Mouse (Mus musculus) CH12.LX (cell line): Measurements from ENCODE around the gene Bex6. TPM values are rescaled to one million over a fixed set of nuclear protein-coding genes. Genes with fewer than 3 reads are reported as not detected.
A peak's percentile ranks its signal among the peaks of the same experiment; 100 is the strongest.

Experiments
- DNase-seq: peaks from one replicate; pipeline ENCODE4 v3.0.0-alpha.2; 2013; ENCODE audit errors: extremely low read depth
- H3K27ac ChIP-seq: 2 replicates; pipeline ENCODE4 v1.5.1; 2012; ENCODE audit warnings: low read depth, mild to moderate bottlenecking, control low read depth, moderate library complexity; ENCODE audit not compliant: insufficient read depth
- H3K27me3 ChIP-seq: replicated peaks from 2 replicates; pipeline ENCODE3; 2012; ENCODE audit warnings: inconsistent platforms
- H3K36me3 ChIP-seq, 2 experiments: replicated peaks in 1 of 2; 2 replicates each; pipeline versions ENCODE3 to v1.6.1; 2012; ENCODE audit warnings: inconsistent platforms in 1 of 2, low read length in 1 of 2, mild to moderate bottlenecking in 1 of 2, mixed read lengths in 1 of 2, moderate library complexity in 1 of 2; ENCODE audit not compliant: control insufficient read depth in 1 of 2, insufficient read depth in 1 of 2
- H3K4me1 ChIP-seq, 2 experiments: 2 replicates each; pipeline ENCODE4 v1.6.1; 2012; ENCODE audit warnings: inconsistent platforms in 1 of 2, moderate library complexity in 1 of 2; ENCODE audit not compliant: insufficient read depth in 2 of 2, control insufficient read depth in 1 of 2
- H3K4me2 ChIP-seq: 2 replicates; pipeline ENCODE4 v1.6.1; 2012; ENCODE audit warnings: low read depth, mild to moderate bottlenecking, control low read depth; ENCODE audit not compliant: poor library complexity, insufficient read depth, severe bottlenecking
- H3K4me3 ChIP-seq, 3 experiments: fragments of 150-350 bp in 1 of 3; sonication (generic) in 1 of 3; replicated peaks in 1 of 3; 2 replicates each; pipeline versions ENCODE3 to v1.5.1; 2011 to 2012; ENCODE audit warnings: low read depth in 2 of 3, low read length in 2 of 3, mild to moderate bottlenecking in 2 of 3, moderate library complexity in 2 of 3, control low read depth in 1 of 3, improper control_type of control experiment in 1 of 3, inconsistent platforms in 1 of 3, mixed read lengths in 1 of 3; ENCODE audit not compliant: poor library complexity in 1 of 3
- H3K79me2 ChIP-seq: replicated peaks from 2 replicates; pipeline ENCODE4 v1.6.1; 2012; ENCODE audit warnings: mild to moderate bottlenecking, moderate library complexity; ENCODE audit not compliant: control insufficient read depth, poor library complexity, insufficient read depth, severe bottlenecking; ENCODE audit errors: extremely low read depth
- H3K9ac ChIP-seq: 2 replicates; pipeline ENCODE4 v1.6.1; 2012; ENCODE audit warnings: low read depth, mild to moderate bottlenecking, control low read depth, moderate library complexity; ENCODE audit not compliant: insufficient read depth
- H3K9me3 ChIP-seq: replicated peaks from 2 replicates; pipeline ENCODE3; 2012; ENCODE audit warnings: low read length, inconsistent platforms, mixed read lengths
- BHLHE40 ChIP-seq: IDR thresholded peaks from 2 replicates; pipeline ENCODE4 v1.6.1; 2011; ENCODE audit warnings: mild to moderate bottlenecking, low read depth, low read length, improper control_type of control experiment
- CHD1 ChIP-seq: IDR thresholded peaks from 2 replicates; pipeline ENCODE4 v1.6.1; 2012; ENCODE audit warnings: low read depth, low read length, improper control_type of control experiment, inconsistent platforms
- CHD2 ChIP-seq: IDR thresholded peaks from 2 replicates; pipeline ENCODE4 v1.6.1; 2011; ENCODE audit warnings: low read length, improper control_type of control experiment
- CTCF ChIP-seq, 2 experiments: IDR thresholded peaks in 1 of 2; conservative IDR thresholded peaks in 1 of 2; 2 replicates each; pipeline ENCODE4 v1.5.1; 2011 to 2012; ENCODE audit warnings: low read depth in 2 of 2, low read length in 2 of 2, improper control_type of control experiment in 1 of 2, inconsistent platforms in 1 of 2, mild to moderate bottlenecking in 1 of 2, moderate library complexity in 1 of 2
- E2F4 ChIP-seq: IDR thresholded peaks from 2 replicates; pipeline ENCODE4 v1.6.1; 2011; ENCODE audit warnings: low read depth, low read length, improper control_type of control experiment; ENCODE audit not compliant: insufficient replicate concordance
- ELF1 ChIP-seq: IDR thresholded peaks from 2 replicates; pipeline ENCODE4 v1.6.1; 2014; ENCODE audit warnings: low read depth, mild to moderate bottlenecking, inconsistent platforms, low read length, improper control_type of control experiment
- EP300 ChIP-seq: IDR thresholded peaks from 2 replicates; pipeline ENCODE4 v1.6.1; 2011; ENCODE audit warnings: low read length, improper control_type of control experiment
- ETS1 ChIP-seq: conservative IDR thresholded peaks from 2 replicates; pipeline ENCODE4 v1.6.1; 2012; ENCODE audit warnings: low read depth, mild to moderate bottlenecking, inconsistent platforms, low read length, improper control_type of control experiment, moderate library complexity
- GABPA ChIP-seq: IDR thresholded peaks from 2 replicates; pipeline ENCODE4 v1.6.1; 2012; ENCODE audit warnings: low read depth, low read length, improper control_type of control experiment, inconsistent platforms; ENCODE audit not compliant: insufficient replicate concordance
- HCFC1 ChIP-seq: IDR thresholded peaks from 2 replicates; pipeline ENCODE4 v1.6.1; 2012; ENCODE audit warnings: low read depth, mild to moderate bottlenecking, inconsistent platforms, low read length, improper control_type of control experiment
- IRF4 ChIP-seq: IDR thresholded peaks from 2 replicates; pipeline ENCODE4 v1.6.1; 2014; ENCODE audit warnings: low read depth, mild to moderate bottlenecking, inconsistent platforms, low read length, improper control_type of control experiment
- JUN ChIP-seq: IDR thresholded peaks from 2 replicates; pipeline ENCODE4 v1.6.1; 2011; ENCODE audit warnings: low read depth, mild to moderate bottlenecking, low read length, improper control_type of control experiment, moderate library complexity; ENCODE audit not compliant: insufficient read depth
- JUND ChIP-seq: conservative IDR thresholded peaks from 2 replicates; pipeline ENCODE4 v1.6.1; 2011; ENCODE audit warnings: low read depth, low read length, improper control_type of control experiment
- KAT2A ChIP-seq: IDR thresholded peaks from 2 replicates; pipeline ENCODE4 v1.6.1; 2012; ENCODE audit warnings: low read length, improper control_type of control experiment, inconsistent platforms; ENCODE audit not compliant: insufficient replicate concordance
- MAFK ChIP-seq: IDR thresholded peaks from 2 replicates; pipeline ENCODE4 v1.6.1; 2011; ENCODE audit warnings: low read length, improper control_type of control experiment; ENCODE audit not compliant: insufficient replicate concordance
- MAX ChIP-seq: IDR thresholded peaks from 2 replicates; pipeline ENCODE4 v1.6.1; 2011; ENCODE audit warnings: low read length, improper control_type of control experiment
- MAZ ChIP-seq: IDR thresholded peaks from 2 replicates; pipeline ENCODE4 v1.6.1; 2012; ENCODE audit warnings: low read depth, mild to moderate bottlenecking, inconsistent platforms, low read length, improper control_type of control experiment, moderate library complexity
- MEF2A ChIP-seq: IDR thresholded peaks from 2 replicates; pipeline ENCODE4 v1.6.1; 2014; ENCODE audit warnings: low read depth, mild to moderate bottlenecking, inconsistent platforms, low read length, improper control_type of control experiment, borderline replicate concordance
- MXI1 ChIP-seq: IDR thresholded peaks from 2 replicates; pipeline ENCODE4 v1.6.1; 2011; ENCODE audit warnings: mild to moderate bottlenecking, low read depth, low read length, improper control_type of control experiment
- MYC ChIP-seq: IDR thresholded peaks from 2 replicates; pipeline ENCODE4 v1.6.1; 2011; ENCODE audit warnings: low read depth, mild to moderate bottlenecking, improper control_type of control experiment, low read length
- NELFE ChIP-seq: IDR thresholded peaks from 2 replicates; pipeline ENCODE4 v1.6.1; 2011; ENCODE audit warnings: low read depth, low read length, improper control_type of control experiment
- NRF1 ChIP-seq: IDR thresholded peaks from 2 replicates; pipeline ENCODE4 v1.6.1; 2014; ENCODE audit warnings: low read depth, mild to moderate bottlenecking, inconsistent platforms, low read length, improper control_type of control experiment, moderate library complexity
- POLR2A ChIP-seq: IDR thresholded peaks from 2 replicates; pipeline ENCODE4 v1.6.1; 2011; ENCODE audit warnings: low read depth, mild to moderate bottlenecking, improper control_type of control experiment, low read length
- POLR2AphosphoS2 ChIP-seq: IDR thresholded peaks from 2 replicates; pipeline ENCODE4 v1.6.1; 2011; ENCODE audit warnings: low read depth, low read length, improper control_type of control experiment
- RAD21 ChIP-seq: IDR thresholded peaks from 2 replicates; pipeline ENCODE4 v1.6.1; 2011; ENCODE audit warnings: low read depth, mild to moderate bottlenecking, low read length, improper control_type of control experiment, moderate library complexity
- RCOR1 ChIP-seq: conservative IDR thresholded peaks from 2 replicates; pipeline ENCODE4 v1.6.1; 2012; ENCODE audit warnings: low read depth, mild to moderate bottlenecking, inconsistent platforms, low read length, improper control_type of control experiment
- SIN3A ChIP-seq: IDR thresholded peaks from 2 replicates; pipeline ENCODE4 v1.6.1; 2012; ENCODE audit warnings: low read length, improper control_type of control experiment, inconsistent platforms
- SMC3 ChIP-seq: IDR thresholded peaks from 2 replicates; pipeline ENCODE4 v1.6.1; 2011; ENCODE audit warnings: low read depth, low read length, improper control_type of control experiment
- TBP ChIP-seq: conservative IDR thresholded peaks from 2 replicates; pipeline ENCODE4 v1.6.1; 2011; ENCODE audit warnings: low read depth, low read length, improper control_type of control experiment
- TCF12 ChIP-seq: IDR thresholded peaks from 2 replicates; pipeline ENCODE4 v1.6.1; 2014; ENCODE audit warnings: low read depth, mild to moderate bottlenecking, inconsistent platforms, low read length, improper control_type of control experiment
- UBTF ChIP-seq: IDR thresholded peaks from 2 replicates; pipeline ENCODE4 v1.6.1; 2012; ENCODE audit warnings: low read depth, mild to moderate bottlenecking, inconsistent platforms, low read length, improper control_type of control experiment, moderate library complexity
- USF1 ChIP-seq: IDR thresholded peaks from 2 replicates; pipeline ENCODE4 v1.6.1; 2014; ENCODE audit warnings: low read depth, mild to moderate bottlenecking, inconsistent platforms, low read length, improper control_type of control experiment
- USF2 ChIP-seq: conservative IDR thresholded peaks from 2 replicates; pipeline ENCODE4 v1.6.1; 2011; ENCODE audit warnings: low read depth, low read length, improper control_type of control experiment
- ZC3H11A ChIP-seq: IDR thresholded peaks from 2 replicates; pipeline ENCODE4 v1.6.1; 2012; ENCODE audit warnings: low read depth, mild to moderate bottlenecking, inconsistent platforms, low read length, improper control_type of control experiment
- ZKSCAN1 ChIP-seq: IDR thresholded peaks from 2 replicates; pipeline ENCODE4 v1.6.1; 2012; ENCODE audit warnings: low read depth, inconsistent platforms, low read length, improper control_type of control experiment, borderline replicate concordance
- ZMIZ1 ChIP-seq: IDR thresholded peaks from 2 replicates; pipeline ENCODE4 v1.6.1; 2012; ENCODE audit warnings: low read depth, mild to moderate bottlenecking, inconsistent platforms, low read length, improper control_type of control experiment
- ZNF384 ChIP-seq: IDR thresholded peaks from 2 replicates; pipeline ENCODE4 v1.6.1; 2012; ENCODE audit warnings: low read depth, low read length, improper control_type of control experiment, inconsistent platforms
- dilution Hi-C: fragments of 300-500 bp; cut with MboI; formaldehyde crosslinking; loops from 2 replicates; pipeline ENCODE4 v1.14.3; 2020; ENCODE audit warnings: low sequenced_read_pairs; ENCODE audit not compliant: extremely low pct_unique_long_range_greater_than_20kb, extremely low pct_ligation_motif_present
- in situ Hi-C: fragments of 300-500 bp; cut with MboI; formaldehyde crosslinking; loops from 3 replicates; pipeline ENCODE4 v1.14.3; 2019; ENCODE audit warnings: low sequenced_read_pairs, low pct_ligation_motif_present, low pct_unique_long_range_greater_than_20kb, mixed read lengths
- polyA plus RNA-seq: library from polyadenylated mRNA; unstranded; fragments of >175 nt; gene quantifications from 2 replicates; pipeline ENCODE4 v1.2.1, GENCODE M21; 2012; ENCODE audit warnings: low read depth; ENCODE audit not compliant: insufficient read length
- total RNA-seq, 2 experiments: library from RNA; depleted of rRNA; stranded (reverse); fragments of 300-350 nt in 1 of 2; fragments of >200 nt in 1 of 2; gene quantifications; 2 replicates each; pipeline ENCODE4 v1.2.3; 2012 to 2014

The Bex6 gene
- total and polyA plus RNA-seq, 3 experiments = not detected

- H3K4me2 ChIP-seq = peak overlapping the region; percentile 93
These were observed 16.2 kb upstream of the Bex6 start for GRCm38 (mm10) chr16:32163392-32163791.

GRCm38 (mm10) chr16:32163891-32164290 lies 15.7 kb upstream of the Bex6 start:
- dilution Hi-C loops = no loop called here
- H3K4me1 ChIP-seq = peaks cover 16 to 47% of the 10 kb centered on the region in 2 experiments
- peaks cover 18 to 36% of the 10 kb centered on the region in 2 experiments for H3K36me3 ChIP-seq
- in situ Hi-C loops = loop anchor here (5.0 kb wide), 1 partner anchor 37 kb away; no protein-coding TSS in a partner anchor
- H3K4me3 ChIP-seq = peak overlapping the region; percentile 78 to 79 (median 79)
- H3K27me3 ChIP-seq = no peaks in the 10 kb centered on the region
- peak overlapping the region; percentile 82 for H3K27ac ChIP-seq
- TF ChIP-seq MXI1 = no peak
- no peak for TF ChIP-seq ELF1
- TF ChIP-seq BHLHE40 = no peak
- TF ChIP-seq TCF12 = no peak
- no peak for TF ChIP-seq ZMIZ1
- TF ChIP-seq SMC3 = no peak
- TF ChIP-seq JUND = no peak
- TF ChIP-seq MYC = no peak
- TF ChIP-seq ZKSCAN1 = no peak
- TF ChIP-seq TBP = no peak
- TF ChIP-seq JUN = no peak
- TF ChIP-seq CHD2 = no peak
- TF ChIP-seq ZNF384 = no peak
- no peak for TF ChIP-seq SIN3A
- no peak for TF ChIP-seq MAZ
- TF ChIP-seq KAT2A = no peak
- peak overlapping the region; percentile 93 for H3K4me2 ChIP-seq
- peaks cover 7% of the 10 kb centered on the region for H3K9me3 ChIP-seq
- peak; percentile 25 for DNase-seq
- peak overlapping the region; percentile 85 for H3K9ac ChIP-seq
- peaks cover 60% of the 10 kb centered on the region for H3K79me2 ChIP-seq

More at GRCm38 (mm10) chr16:32163392-32163791, 16.2 kb upstream of the Bex6 start:
- H3K9me3 ChIP-seq = peaks cover 7% of the 10 kb centered on the region
- peaks cover 16 to 47% of the 10 kb centered on the region in 2 experiments for H3K4me1 ChIP-seq
- H3K4me3 ChIP-seq = peak overlapping the region; percentile 78 to 79 (median 79)
- in situ Hi-C loops (loop anchor here (5.0 kb wide), 1 partner anchor 36 kb away; no protein-coding TSS in a partner anchor), dilution Hi-C loops (no loop called here)
- peak overlapping the region; percentile 85 for H3K9ac ChIP-seq
- H3K27ac ChIP-seq = peak overlapping the region; percentile 82
- no peaks in the 10 kb centered on the region for H3K27me3 ChIP-seq
- peaks cover 62% of the 10 kb centered on the region for H3K79me2 ChIP-seq
- DNase-seq = peak; percentile 97
- H3K36me3 ChIP-seq = peaks cover 18 to 36% of the 10 kb centered on the region in 2 experiments
- peak; percentile 54; the same call in 1 of the 2 replicates for TF ChIP-seq NELFE
- TF ChIP-seq USF1 = no peak
- no peak for TF ChIP-seq ZC3H11A
- peak; percentile 87; the same call in 1 of the 2 replicates for TF ChIP-seq TCF12
- TF ChIP-seq MYC = peak; percentile 85
- TF ChIP-seq CTCF (conservative IDR thresholded peaks at IDR 0.05 in 1 of 2, IDR thresholded peaks at IDR 0.05 in 1 of 2; ENCODE audit: low read depth in 2 of 2, low read length in 2 of 2) = 0 out of 4 replicates have a peak, but pooled peaks of 1 of the 2 experiments have one; percentile 10
- peak; percentile 75 for TF ChIP-seq CHD2
- peak; percentile 95 for TF ChIP-seq SIN3A
- peak; percentile 78 for TF ChIP-seq MAX
- peak; percentile 79; the same call in 1 of the 2 replicates for TF ChIP-seq MXI1
- peak; percentile 70 for TF ChIP-seq BHLHE40
- TF ChIP-seq POLR2A = peak; percentile 55
- TF ChIP-seq KAT2A = peak; percentile 76; the same call in 1 of the 2 replicates
- peak; percentile 42 for TF ChIP-seq SMC3
- peak; percentile 83 for TF ChIP-seq IRF4
- peak; percentile 81 for TF ChIP-seq ELF1
- no peak for TF ChIP-seq ZKSCAN1
- TF ChIP-seq ETS1 = peak; percentile 86
- TF ChIP-seq JUN = no peak
- no peak for TF ChIP-seq USF2
- TF ChIP-seq GABPA = no peak
- peak; percentile 79 for TF ChIP-seq TBP
- no peak; the same call in 1 of the 2 replicates for TF ChIP-seq JUND
- TF ChIP-seq MAZ = peak; percentile 83
- no peak for TF ChIP-seq ZNF384
- TF ChIP-seq RAD21 = peak; percentile 6
- no peak; the same call in 1 of the 2 replicates for TF ChIP-seq ZMIZ1
- no peak; the same call in 1 of the 2 replicates for TF ChIP-seq NRF1
- no peak for TF ChIP-seq E2F4
- peak; percentile 72; the same call in 1 of the 2 replicates for TF ChIP-seq MAFK
- TF ChIP-seq RCOR1 = no peak
- TF ChIP-seq HCFC1 = peak; percentile 54
- TF ChIP-seq UBTF = peak; percentile 97
- peak; percentile 85 for TF ChIP-seq EP300
- no peak for TF ChIP-seq CHD1
- TF ChIP-seq MEF2A = peak; percentile 82
- TF ChIP-seq POLR2AphosphoS2 = no peak
